Mouse (Mus musculus) kidney, postnatal 0 days (tissue): ENCODE data around the gene Tspan5. TPM values are rescaled to one million over a fixed set of nuclear protein-coding genes. Genes with fewer than 3 reads are reported as not detected.
A peak's percentile ranks its signal among the peaks of the same experiment; 100 is the strongest.

ENCODE experiments used
- ATAC-seq: fragments of 200-750 bp; cut with Nextera tagmentation; replicated peaks from 2 replicates; pipeline ENCODE4 v1.8.0; 2017; ENCODE audit warnings: low read depth, moderate number of reproducible peaks, moderate TSS enrichment, moderate library complexity; ENCODE audit not compliant: low FRiP score
- DNase-seq: peaks from one replicate; pipeline ENCODE4 v3.0.0-alpha.2; 2016; ENCODE audit warnings: low spot score
- H3K27ac ChIP-seq: fragments of 300-500 bp; sonication (generic); 2 replicates; pipeline ENCODE4 v1.5.1; 2014; ENCODE audit warnings: mild to moderate bottlenecking
- H3K27me3 ChIP-seq: fragments of 300-500 bp; sonication (generic); 2 replicates; pipeline ENCODE4 v1.6.1; 2014; ENCODE audit warnings: low read length, mixed read lengths; ENCODE audit not compliant: insufficient read depth
- H3K36me3 ChIP-seq: fragments of 300-500 bp; sonication (generic); 2 replicates; pipeline ENCODE4 v1.6.1; 2014; ENCODE audit warnings: low read length, mixed read lengths; ENCODE audit not compliant: insufficient read depth
- H3K4me1 ChIP-seq: fragments of 300-500 bp; sonication (generic); replicated peaks from 2 replicates; pipeline ENCODE4 v1.6.1; 2014; ENCODE audit warnings: antibody characterized with exemption, low read length, mixed read lengths; ENCODE audit not compliant: insufficient read depth
- H3K4me2 ChIP-seq: fragments of 300-500 bp; sonication (generic); 2 replicates; pipeline ENCODE4 v1.6.1; 2014; ENCODE audit warnings: mild to moderate bottlenecking, low read length, moderate library complexity, mixed read lengths
- H3K4me3 ChIP-seq: fragments of 300-500 bp; sonication (generic); replicated peaks from 2 replicates; pipeline ENCODE4 v1.5.1; 2014; ENCODE audit warnings: low read depth, low read length
- H3K9ac ChIP-seq: fragments of 300-500 bp; sonication (generic); 2 replicates; pipeline ENCODE4 v1.6.1; 2014; ENCODE audit warnings: low read depth, low read length
- H3K9me3 ChIP-seq: fragments of 300-500 bp; sonication (generic); replicated peaks from 2 replicates; pipeline ENCODE4 v1.6.1; 2016; ENCODE audit warnings: low read length, inconsistent platforms, mixed read lengths
- CTCF ChIP-seq: IDR thresholded peaks from 2 replicates; pipeline ENCODE4 v1.5.1; 2016; ENCODE audit warnings: antibody characterized with exemption, low read depth, mild to moderate bottlenecking, moderate library complexity
- WGBS: fragments of 180-500 bp; shearing (Covaris S2); extraction: QIAGEN DNeasy Blood & Tissue Kit; methylation state at CpG from one replicate; pipeline ENCODE4 v1.1.7; 2014; 5-methylcytosine and 5-hydroxymethylcytosine counted together
- polyA plus RNA-seq: library from polyadenylated mRNA; unstranded; fragments of >200 nt; fragmentation: Nextera tagmentation; extraction: Ambion mirVana; gene quantifications from 2 replicates; pipeline ENCODE4 v1.2.1, GENCODE M21; 2015

Gene Tspan5
- polyA plus RNA-seq, 1 experiment from 2014 or later: 19.0 TPM

DNA sequence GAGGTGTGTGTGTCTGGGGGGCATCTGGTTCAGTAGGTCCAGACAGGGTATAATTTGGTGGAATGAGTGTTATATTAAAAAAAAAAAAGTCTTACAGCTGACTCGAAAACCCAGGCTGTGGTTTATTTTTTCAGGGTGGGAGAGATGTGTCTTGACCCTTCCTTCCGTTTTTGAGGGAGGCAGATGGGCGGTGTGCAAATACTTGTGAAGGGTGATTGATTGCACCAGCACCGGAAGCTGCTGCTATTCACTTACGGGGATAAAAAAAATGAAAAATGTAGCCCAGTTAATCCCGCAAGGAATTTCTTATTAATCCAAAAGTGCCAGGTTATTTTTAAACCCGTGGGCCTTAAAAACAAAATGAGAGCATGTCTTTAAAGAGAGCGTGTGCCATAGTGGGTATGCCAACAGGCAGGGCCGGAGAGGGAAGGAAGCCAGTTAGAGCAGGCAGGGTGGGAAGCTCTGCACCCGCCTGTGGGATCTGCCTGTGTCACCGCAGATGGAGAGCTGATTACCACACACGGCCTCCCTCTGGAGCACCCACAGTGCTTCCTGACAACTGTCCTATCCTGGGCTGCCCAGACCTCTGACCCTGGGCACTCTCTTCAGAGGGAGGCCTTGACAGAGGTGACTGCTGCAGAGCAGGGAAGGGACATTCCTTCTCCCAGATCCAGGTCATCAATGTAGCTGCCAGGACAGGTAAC, 11.3 kb downstream of the Tspan5 start:
- ATAC-seq: no peak
- no peak overlapping the region for H3K27ac ChIP-seq
- DNase-seq: peak; percentile 57

DNA sequence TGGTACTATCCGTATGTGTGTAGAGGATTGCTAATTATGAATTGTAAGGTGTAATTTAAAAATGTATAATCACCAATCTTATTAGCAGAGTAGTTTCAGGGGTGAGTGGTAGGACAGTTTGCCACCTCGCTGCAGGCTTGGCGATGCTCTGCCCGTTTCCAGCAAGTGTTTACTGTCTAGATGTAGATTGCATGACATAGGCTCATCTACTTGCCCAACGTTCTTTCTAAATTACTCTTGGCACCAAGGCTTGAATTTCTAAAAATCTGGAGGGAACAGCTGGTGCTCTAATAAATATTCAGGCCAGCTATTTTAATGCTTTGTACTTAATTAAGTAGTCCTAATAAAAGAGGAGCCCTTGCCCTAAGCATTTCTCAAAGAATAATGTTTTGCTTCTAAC, 12.3 kb downstream of the Tspan5 start:
- WGBS: 74% methylated on average over 5 of the region's 5 CpGs
- no peak for TF ChIP-seq CTCF
- DNase-seq: no peak

More for the DNA sequence above, 11.3 kb downstream of the Tspan5 start:
- Histone ChIP-seq H3K4me3 (no peak overlapping the region), H3K9ac (no peak overlapping the region), H3K9me3 (no peaks in the 10 kb centered on the region), H3K36me3 (no peaks in the 10 kb centered on the region), H3K4me1 (peaks cover 10% of the 10 kb centered on the region; the same call in 1 of the 2 replicates), H3K4me2 (0 out of 2 replicates have a peak overlapping the region, but pooled peaks have one; percentile 16), H3K27me3 (no peaks in the 10 kb centered on the region)
- no peak for TF ChIP-seq CTCF
- 16% methylated on average over 12 of the region's 12 CpGs for WGBS

DNA sequence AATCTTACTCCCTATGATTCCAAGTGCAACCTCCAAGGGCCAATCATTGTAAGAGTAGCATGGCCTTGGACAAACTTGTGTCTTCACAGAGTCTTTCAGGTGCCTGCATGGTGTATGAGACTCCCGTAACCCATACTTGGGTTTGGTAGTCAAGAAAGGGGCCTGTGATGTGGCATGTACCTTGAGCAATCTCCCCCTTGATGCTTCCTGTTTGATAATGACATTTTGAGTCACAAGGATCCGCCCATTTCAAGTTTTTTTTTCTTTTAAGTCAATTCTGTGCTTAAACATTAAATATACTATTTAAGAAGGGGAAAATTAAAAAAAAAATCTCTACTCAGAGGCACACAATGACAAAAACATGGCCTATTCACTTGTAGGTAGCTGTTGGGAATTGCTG, 15.3 kb downstream of the Tspan5 start:
- Histone ChIP-seq H3K4me2 (no peak overlapping the region), H3K9me3 (no peaks in the 10 kb centered on the region), H3K27me3 (no peaks in the 10 kb centered on the region), H3K4me1 (peaks cover 6% of the 10 kb centered on the region; the same call in 1 of the 2 replicates), H3K4me3 (no peak overlapping the region), H3K9ac (no peak overlapping the region), H3K36me3 (no peaks in the 10 kb centered on the region), H3K27ac (no peak overlapping the region)
- DNase-seq: no peak
- WGBS: 95% methylated on average over 2 of the region's 2 CpGs
- no peak for TF ChIP-seq CTCF
- no peak for ATAC-seq

More for the DNA sequence above, 12.3 kb downstream of the Tspan5 start:
- Histone ChIP-seq H3K4me2 (no peak overlapping the region), H3K4me1 (peaks cover 10% of the 10 kb centered on the region; the same call in 1 of the 2 replicates), H3K27ac (no peak overlapping the region), H3K36me3 (no peaks in the 10 kb centered on the region), H3K9me3 (no peaks in the 10 kb centered on the region), H3K4me3 (no peak overlapping the region), H3K27me3 (no peaks in the 10 kb centered on the region), H3K9ac (no peak overlapping the region)
- no peak for ATAC-seq

DNA sequence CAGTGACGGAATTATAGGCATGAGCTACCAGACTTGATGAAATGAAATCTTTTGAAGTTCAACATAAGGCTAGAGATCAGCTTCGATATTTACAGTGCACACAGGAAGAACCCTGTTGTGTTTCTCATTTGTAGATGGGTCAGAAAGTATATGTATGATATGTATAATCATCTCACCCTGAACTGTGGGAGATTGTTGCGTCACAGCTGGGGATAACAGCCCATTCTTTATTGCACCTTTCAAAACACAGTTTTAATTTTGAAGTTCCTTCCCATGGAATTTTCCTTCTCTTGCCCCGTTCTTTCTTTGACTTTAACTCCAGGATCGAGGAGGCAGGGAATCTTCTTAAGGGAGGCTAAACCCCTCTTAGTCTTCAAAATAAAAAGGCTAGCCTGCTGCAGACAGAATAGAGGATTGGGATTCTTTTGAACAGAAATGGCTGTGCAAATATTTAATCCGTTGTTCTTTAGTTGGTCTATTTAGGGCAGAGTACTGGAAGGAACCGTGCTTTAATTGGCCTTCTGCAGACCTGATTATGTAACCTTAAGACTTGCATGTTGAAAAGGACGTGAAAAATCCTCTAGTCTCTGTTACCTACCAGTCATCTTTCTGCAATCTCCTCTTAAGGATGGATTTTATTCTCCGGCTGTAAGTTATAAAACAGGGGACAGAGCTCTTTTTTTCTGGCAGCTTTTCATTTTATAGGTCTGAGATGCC, 18.1 kb downstream of the Tspan5 start:
- DNase-seq (no peak), ATAC-seq (no peak)
- H3K4me1 ChIP-seq: no peaks in the 10 kb centered on the region
- H3K27me3 ChIP-seq: no peaks in the 10 kb centered on the region
- H3K4me3 ChIP-seq: no peak overlapping the region
- H3K4me2 ChIP-seq: no peak overlapping the region
- no peak overlapping the region for H3K9ac ChIP-seq
- H3K9me3 ChIP-seq: no peaks in the 10 kb centered on the region
- TF ChIP-seq CTCF: no peak
- WGBS: 62% methylated on average over 9 of the region's 9 CpGs
- H3K36me3 ChIP-seq: no peaks in the 10 kb centered on the region
- H3K27ac ChIP-seq: no peak overlapping the region

GRCm38 (mm10) chr3:138760685-138761119, 18.7 kb downstream of the Tspan5 start:
- H3K4me3 ChIP-seq: no peak overlapping the region
- no peaks in the 10 kb centered on the region for H3K4me1 ChIP-seq
- no peak overlapping the region for H3K4me2 ChIP-seq
- H3K27ac ChIP-seq: no peak overlapping the region
- TF ChIP-seq CTCF: no peak
- no peaks in the 10 kb centered on the region for H3K36me3 ChIP-seq
- DNase-seq: no peak
- H3K9me3 ChIP-seq: no peaks in the 10 kb centered on the region
- ATAC-seq: no peak
- H3K27me3 ChIP-seq: no peaks in the 10 kb centered on the region
- no peak overlapping the region for H3K9ac ChIP-seq
- WGBS: 57% methylated on average over 11 of the region's 11 CpGs

GRCm38 (mm10) chr3:138761531-138761930, 19.5 kb downstream of the Tspan5 start:
- Histone ChIP-seq H3K9me3 (no peaks in the 10 kb centered on the region), H3K27me3 (no peaks in the 10 kb centered on the region), H3K4me1 (no peaks in the 10 kb centered on the region), H3K4me2 (no peak overlapping the region), H3K9ac (no peak overlapping the region), H3K4me3 (no peak overlapping the region), H3K27ac (no peak overlapping the region), H3K36me3 (no peaks in the 10 kb centered on the region)
- 90% methylated on average over 13 of the region's 13 CpGs for WGBS
- DNase-seq (no peak), ATAC-seq (no peak)
- TF ChIP-seq CTCF: no peak
